ENCODE assay signal across 8 mouse cellular contexts in the genomic region with DNA sequence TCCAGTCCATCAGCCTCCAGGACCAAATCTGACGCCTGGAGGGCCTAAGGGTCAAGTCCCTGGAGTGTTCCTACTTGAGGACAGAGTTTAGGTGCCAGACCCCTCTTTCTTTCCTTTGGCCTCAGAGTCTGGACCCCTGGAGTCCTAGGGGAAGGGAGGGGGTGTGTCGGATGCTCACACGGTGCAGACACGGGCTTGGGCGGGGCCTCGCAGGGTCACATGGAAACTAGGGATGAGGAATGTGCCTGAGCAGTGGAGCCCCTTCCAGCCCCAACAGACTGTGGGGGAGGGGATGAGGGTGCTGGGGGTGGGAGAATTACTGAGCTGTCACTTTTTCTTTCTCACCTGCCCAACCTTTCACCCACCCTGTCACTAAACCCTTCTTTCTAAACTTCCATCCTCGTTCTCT. TPM values are rescaled to one million over a fixed set of nuclear protein-coding genes. Genes with fewer than 3 reads are reported as not detected.
DNase-seq lines count a peak whose midpoint lies in the region; ATAC-seq and TF ChIP-seq lines count a peak whose summit lies in the region.

No protein-coding gene starts in this region.

- peaks cover 85% of the 10 kb centered on the region for H3K4me1 ChIP-seq in E14TG2a.4 (replicated peaks; ENCODE audit: low read depth, low read length)
- peaks cover 79% of the 10 kb centered on the region for H3K4me1 ChIP-seq in forebrain, embryonic 10.5 days
- H3K4me1 ChIP-seq in liver, postnatal 0 days (ENCODE audit: insufficient read depth), result peaks cover 50% of the 10 kb centered on the region

- no peak for ATAC-seq in liver, postnatal 0 days
- ATAC-seq in granulocyte monocyte progenitor cell, adult 5-6 weeks (replicated peaks; ENCODE audit: poor library complexity, severe bottlenecking), result no peak

- no peak for TF ChIP-seq EP300 in liver, postnatal 0 days (IDR thresholded peaks at IDR 0.05; ENCODE audit: low read depth)

- intact Hi-C loops in heart, postnatal 10 days (cut with DNase I), result no loop called here

- H3K36me3 ChIP-seq in E14TG2a.4 (ENCODE audit: insufficient read depth, low read length), result peaks cover 28% of the 10 kb centered on the region
- H3K36me3 ChIP-seq in forebrain, embryonic 10.5 days (replicated peaks), result peaks cover 15% of the 10 kb centered on the region
- peaks cover 10% of the 10 kb centered on the region for H3K36me3 ChIP-seq in liver, postnatal 0 days (replicated peaks; ENCODE audit: insufficient read depth, low read length)

- peak; percentile 90 for DNase-seq in adrenal gland, postnatal 10 days
- DNase-seq in forebrain, embryonic 10.5 days (ENCODE audit: extremely low spot score, low spot score), result peak; percentile 63
- peak; percentile 90 to 93 for DNase-seq in heart, postnatal 10 days
- peak; percentile 84 to 91 for DNase-seq in kidney, postnatal 4 days
- DNase-seq in liver, postnatal 0 days, result peak; percentile 57
- peak; percentile 74 for DNase-seq in ovary, postnatal 14 days (ENCODE audit: low spot score)

- WGBS in forebrain, embryonic 10.5 days, result 0% methylated on average over 7 of the region's 7 CpGs
- 2% methylated on average over 7 of the region's 7 CpGs for WGBS in liver, postnatal 0 days (ENCODE audit: insufficient replicate concordance)

- H3K27ac ChIP-seq in forebrain, embryonic 10.5 days, result peak overlapping the region; percentile 90
- peak overlapping the region; percentile 77 for H3K27ac ChIP-seq in liver, postnatal 0 days (ENCODE audit: low read depth)

- H3K4me2 ChIP-seq in liver, postnatal 0 days (ENCODE audit: low read depth, low read length), result peak overlapping the region; percentile 99

- H3K9me3 ChIP-seq in E14TG2a.4 (ENCODE audit: low read length), result no peaks in the 10 kb centered on the region
- no peaks in the 10 kb centered on the region for H3K9me3 ChIP-seq in forebrain, embryonic 10.5 days
- H3K9me3 ChIP-seq in liver, postnatal 0 days (ENCODE audit: low read length), result no peaks in the 10 kb centered on the region

- H3K4me3 ChIP-seq in E14TG2a.4 (replicated peaks; ENCODE audit: low read length), result peak overlapping the region; percentile 96
- peak overlapping the region; percentile 82 for H3K4me3 ChIP-seq in forebrain, embryonic 10.5 days
- peak overlapping the region; percentile 66 for H3K4me3 ChIP-seq in liver, postnatal 0 days (ENCODE audit: low read depth, low read length)

- 0 out of 2 replicates have a peak, but pooled peaks cover 4% of the 10 kb centered on the region for H3K27me3 ChIP-seq in E14TG2a.4 (ENCODE audit: insufficient read depth, low read length)
- peaks cover 4% of the 10 kb centered on the region for H3K27me3 ChIP-seq in forebrain, embryonic 10.5 days (ENCODE audit: poor library complexity, severe bottlenecking)
- H3K27me3 ChIP-seq in liver, postnatal 0 days (ENCODE audit: insufficient read depth, low read length), result peaks cover 4% of the 10 kb centered on the region; the same call in 1 of the 2 replicates

- no peak for TF ChIP-seq CTCF in E14TG2a.4 (conservative IDR thresholded peaks at IDR 0.05; ENCODE audit: low read length)
- no peak for TF ChIP-seq CTCF in liver, postnatal 0 days (IDR thresholded peaks at IDR 0.05; ENCODE audit: low read depth)

- peak overlapping the region; percentile 77 for H3K9ac ChIP-seq in liver, postnatal 0 days (replicated peaks)

RNA-seq across cellular contexts. Expression of gene Dbp, which starts 1.0 kb away (rescaled TPM):
- 10 to 100 TPM; 21.4 to 62.3 TPM for total RNA-seq in adrenal gland, postnatal 10 days (2021)
- polyA plus RNA-seq in forebrain, embryonic 10.5 days (2016; fragmentation: Nextera tagmentation; extraction: Ambion mirVana), result 2.6 and 2.7 TPM in 2 replicates
- total RNA-seq in heart, postnatal 10 days (2021), result 10 to 100 TPM; 22.7 to 29.8 TPM
- 3.6 and 5.2 TPM in 2 replicates for polyA plus RNA-seq in liver, postnatal 0 days (2015; fragmentation: Nextera tagmentation; extraction: Ambion mirVana)
- 1.7 and 3.1 TPM in 2 replicates for total RNA-seq in granulocyte monocyte progenitor cell, adult 5-6 weeks (2014; fragmentation: Nextera tagmentation)
- total RNA-seq in granulocyte monocyte progenitor cell, adult 5-6 weeks (2017), result 4.0 and 6.3 TPM in 2 replicates

RNA-seq across cellular contexts. Expression of gene Car11, which starts 6.2 kb away (rescaled TPM):
- 10 to 100 TPM in 1 of 2 experiments, 1 to 10 TPM in 1; 7.6 to 14.5 TPM for total RNA-seq in adrenal gland, postnatal 10 days (2021)
- 2.5 and 3.2 TPM in 2 replicates for polyA plus RNA-seq in forebrain, embryonic 10.5 days (2016; fragmentation: Nextera tagmentation; extraction: Ambion mirVana)
- 1 to 10 TPM; 4.2 to 4.6 TPM for total RNA-seq in heart, postnatal 10 days (2021)
- 0.14 and 0.15 TPM in 2 replicates for polyA plus RNA-seq in liver, postnatal 0 days (2015; fragmentation: Nextera tagmentation; extraction: Ambion mirVana)
- not detected in 2 replicates for total RNA-seq in granulocyte monocyte progenitor cell, adult 5-6 weeks (2014; fragmentation: Nextera tagmentation)
- 0.09 TPM in 1 of 2 replicates, not detected in the other for total RNA-seq in granulocyte monocyte progenitor cell, adult 5-6 weeks (2017)

RNA-seq across cellular contexts. Expression of gene Rpl18, which starts 9.4 kb away (rescaled TPM):
- total RNA-seq in adrenal gland, postnatal 10 days (2021), result 1,000 to 10,000 TPM; 1,029 to 1,042 TPM
- polyA plus RNA-seq in forebrain, embryonic 10.5 days (2016; fragmentation: Nextera tagmentation; extraction: Ambion mirVana), result 1,181 and 1,186 TPM in 2 replicates
- 100 to 1,000 TPM; 698 to 700 TPM for total RNA-seq in heart, postnatal 10 days (2021)
- 494 and 510 TPM in 2 replicates for polyA plus RNA-seq in liver, postnatal 0 days (2015; fragmentation: Nextera tagmentation; extraction: Ambion mirVana)
- total RNA-seq in granulocyte monocyte progenitor cell, adult 5-6 weeks (2014; fragmentation: Nextera tagmentation), result 2,165 and 2,847 TPM in 2 replicates
- total RNA-seq in granulocyte monocyte progenitor cell, adult 5-6 weeks (2017), result 1,831 and 2,021 TPM in 2 replicates

RNA-seq across cellular contexts. Expression of gene Sec1, which starts 11.7 kb away (rescaled TPM):
- under 1 TPM; 0.21 to 0.30 TPM for total RNA-seq in adrenal gland, postnatal 10 days (2021)
- polyA plus RNA-seq in forebrain, embryonic 10.5 days (2016; fragmentation: Nextera tagmentation; extraction: Ambion mirVana), result 0.78 and 1.1 TPM in 2 replicates
- total RNA-seq in heart, postnatal 10 days (2021), result under 1 TPM in 1 of 2 experiments, not detected in 1; 0.22 TPM
- polyA plus RNA-seq in liver, postnatal 0 days (2015; fragmentation: Nextera tagmentation; extraction: Ambion mirVana), result 0.04 TPM in 1 of 2 replicates, not detected in the other
- total RNA-seq in granulocyte monocyte progenitor cell, adult 5-6 weeks (2014; fragmentation: Nextera tagmentation), result not detected in 2 replicates
- total RNA-seq in granulocyte monocyte progenitor cell, adult 5-6 weeks (2017), result not detected in 2 replicates

RNA-seq across cellular contexts. Expression of gene Sphk2, which starts 11.9 kb away (rescaled TPM):
- 10 to 100 TPM; 28.0 to 28.8 TPM for total RNA-seq in adrenal gland, postnatal 10 days (2021)
- 34.0 and 36.6 TPM in 2 replicates for polyA plus RNA-seq in forebrain, embryonic 10.5 days (2016; fragmentation: Nextera tagmentation; extraction: Ambion mirVana)
- total RNA-seq in heart, postnatal 10 days (2021), result 10 to 100 TPM; 17.4 to 20.1 TPM
- polyA plus RNA-seq in liver, postnatal 0 days (2015; fragmentation: Nextera tagmentation; extraction: Ambion mirVana), result 15.5 and 17.3 TPM in 2 replicates
- 14.9 and 26.4 TPM in 2 replicates for total RNA-seq in granulocyte monocyte progenitor cell, adult 5-6 weeks (2014; fragmentation: Nextera tagmentation)
- total RNA-seq in granulocyte monocyte progenitor cell, adult 5-6 weeks (2017), result 10.0 and 10.6 TPM in 2 replicates

Comparison
In these comparisons a context has a peak if more than half of its experiments do, and no peak if none do; other contexts are left out.
1. RNA of gene Car11, which starts 6.2 kb away (total RNA-seq): 7.6 to 14.5 TPM in adrenal gland, postnatal 10 days and 4.2 to 4.6 TPM in heart, postnatal 10 days; 0.09 TPM in granulocyte monocyte progenitor cell, adult 5-6 weeks; every median in the first group is over 4 times any median in the second.
2. Peak in every context shown above with its lines, with median percentiles within 50 percentile points of each other: H3K4me3 ChIP-seq and DNase-seq.